Mouse (Mus musculus) kidney, postnatal 0 days (tissue): ENCODE results near the gene Enpp1. TPM values are rescaled to one million over a fixed set of nuclear protein-coding genes. Genes with fewer than 3 reads are reported as not detected.

Experiments
- ATAC-seq: fragments of 200-750 bp; cut with Nextera tagmentation; replicated peaks from 2 replicates; pipeline ENCODE4 v1.8.0; 2017; ENCODE audit warnings: low read depth, moderate number of reproducible peaks, moderate TSS enrichment, moderate library complexity; ENCODE audit not compliant: low FRiP score
- DNase-seq: peaks from one replicate; pipeline ENCODE4 v3.0.0-alpha.2; 2016; ENCODE audit warnings: low spot score
- H3K27ac ChIP-seq: fragments of 300-500 bp; sonication (generic); 2 replicates; pipeline ENCODE4 v1.5.1; 2014; ENCODE audit warnings: mild to moderate bottlenecking
- H3K27me3 ChIP-seq: fragments of 300-500 bp; sonication (generic); 2 replicates; pipeline ENCODE4 v1.6.1; 2014; ENCODE audit warnings: low read length, mixed read lengths; ENCODE audit not compliant: insufficient read depth
- H3K36me3 ChIP-seq: fragments of 300-500 bp; sonication (generic); 2 replicates; pipeline ENCODE4 v1.6.1; 2014; ENCODE audit warnings: low read length, mixed read lengths; ENCODE audit not compliant: insufficient read depth
- H3K4me1 ChIP-seq: fragments of 300-500 bp; sonication (generic); replicated peaks from 2 replicates; pipeline ENCODE4 v1.6.1; 2014; ENCODE audit warnings: antibody characterized with exemption, low read length, mixed read lengths; ENCODE audit not compliant: insufficient read depth
- H3K4me2 ChIP-seq: fragments of 300-500 bp; sonication (generic); 2 replicates; pipeline ENCODE4 v1.6.1; 2014; ENCODE audit warnings: mild to moderate bottlenecking, low read length, moderate library complexity, mixed read lengths
- H3K4me3 ChIP-seq: fragments of 300-500 bp; sonication (generic); replicated peaks from 2 replicates; pipeline ENCODE4 v1.5.1; 2014; ENCODE audit warnings: low read depth, low read length
- H3K9ac ChIP-seq: fragments of 300-500 bp; sonication (generic); 2 replicates; pipeline ENCODE4 v1.6.1; 2014; ENCODE audit warnings: low read depth, low read length
- H3K9me3 ChIP-seq: fragments of 300-500 bp; sonication (generic); replicated peaks from 2 replicates; pipeline ENCODE4 v1.6.1; 2016; ENCODE audit warnings: low read length, inconsistent platforms, mixed read lengths
- CTCF ChIP-seq: IDR thresholded peaks from 2 replicates; pipeline ENCODE4 v1.5.1; 2016; ENCODE audit warnings: antibody characterized with exemption, low read depth, mild to moderate bottlenecking, moderate library complexity
- WGBS: fragments of 180-500 bp; shearing (Covaris S2); extraction: QIAGEN DNeasy Blood & Tissue Kit; methylation state at CpG from one replicate; pipeline ENCODE4 v1.1.7; 2014; 5-methylcytosine and 5-hydroxymethylcytosine counted together
- polyA plus RNA-seq: library from polyadenylated mRNA; unstranded; fragments of >200 nt; fragmentation: Nextera tagmentation; extraction: Ambion mirVana; gene quantifications from 2 replicates; pipeline ENCODE4 v1.2.1, GENCODE M21; 2015

The Enpp1 gene
- polyA plus RNA-seq, 1 experiment from 2014 or later: 7.7 TPM

DNA sequence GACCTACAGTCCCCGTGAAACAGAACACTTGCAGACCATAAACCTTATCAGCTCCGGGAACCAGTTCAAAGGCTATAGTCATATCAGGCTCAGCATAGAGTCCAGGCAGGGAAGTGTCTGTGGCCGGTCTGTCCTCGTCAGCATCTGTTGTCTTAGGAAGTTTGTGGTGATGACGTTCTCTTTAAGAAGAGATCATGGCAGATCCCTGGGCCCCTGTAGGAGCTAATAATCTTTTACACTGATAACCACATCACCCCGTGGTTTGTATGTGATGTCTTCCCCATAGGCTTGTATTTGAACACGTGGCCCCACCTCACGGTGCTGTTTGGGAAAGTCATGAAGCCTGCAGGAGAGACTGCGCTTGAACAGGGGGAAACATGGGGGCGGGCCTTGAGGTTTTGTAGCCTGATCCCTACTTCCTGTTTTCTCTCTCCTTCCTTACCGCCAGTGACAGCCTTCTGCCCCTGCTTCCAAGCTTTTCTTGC lies 76.6 kb downstream of the Enpp1 start:
- no peaks in the 10 kb centered on the region for H3K9me3 ChIP-seq
- H3K9ac ChIP-seq: no peak overlapping the region
- no peak overlapping the region for H3K4me2 ChIP-seq
- WGBS: 66% methylated on average over 11 of the region's 11 CpGs
- ATAC-seq (no peak), DNase-seq (peak; percentile 35)
- 0 out of 2 replicates have a peak overlapping the region, but pooled peaks have one; percentile 38 for H3K27ac ChIP-seq
- TF ChIP-seq CTCF: no peak
- no peaks in the 10 kb centered on the region for H3K36me3 ChIP-seq
- no peak overlapping the region for H3K4me3 ChIP-seq
- no peaks in the 10 kb centered on the region for H3K27me3 ChIP-seq
- H3K4me1 ChIP-seq: peaks cover 17% of the 10 kb centered on the region

DNA sequence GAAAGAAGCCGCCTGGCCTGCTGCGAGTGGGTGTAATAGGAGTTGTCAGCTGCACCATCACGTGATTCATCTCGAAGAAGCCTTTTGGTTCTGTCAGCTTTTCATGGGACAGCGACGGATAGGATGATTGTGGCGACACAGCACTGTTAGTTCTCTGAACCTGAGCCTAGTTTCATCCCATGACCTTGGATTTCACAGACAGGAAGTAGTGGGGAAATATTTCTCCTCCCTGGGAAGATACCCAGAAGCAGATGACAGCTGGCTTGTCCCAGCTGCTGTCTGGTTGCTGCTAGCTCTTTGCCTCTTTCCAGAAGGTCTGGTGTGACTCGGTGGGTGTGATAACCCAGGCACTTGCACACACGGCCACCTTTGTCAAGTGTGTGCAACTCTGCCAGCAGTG lies 77.7 kb downstream of the Enpp1 start:
- WGBS: 52% methylated on average over 9 of the region's 9 CpGs
- H3K4me2 ChIP-seq: no peak overlapping the region
- H3K27me3 ChIP-seq: no peaks in the 10 kb centered on the region
- no peaks in the 10 kb centered on the region for H3K36me3 ChIP-seq
- H3K4me1 ChIP-seq: peaks cover 14% of the 10 kb centered on the region
- peak; percentile 70 for DNase-seq
- H3K9me3 ChIP-seq: no peaks in the 10 kb centered on the region
- peak overlapping the region; percentile 58; the same call in 1 of the 2 replicates for H3K27ac ChIP-seq
- no peak for TF ChIP-seq CTCF
- H3K9ac ChIP-seq: no peak overlapping the region
- no peak overlapping the region for H3K4me3 ChIP-seq
- no peak for ATAC-seq

GRCm38 (mm10) chr10:24631122-24631521 lies 80.8 kb downstream of the Enpp1 start:
- ATAC-seq (no peak), DNase-seq (no peak)
- H3K9ac ChIP-seq: no peak overlapping the region
- no peaks in the 10 kb centered on the region for H3K27me3 ChIP-seq
- no peaks in the 10 kb centered on the region for H3K36me3 ChIP-seq
- 94% methylated on average over 5 of the region's 5 CpGs for WGBS
- no peaks in the 10 kb centered on the region for H3K9me3 ChIP-seq
- no peak overlapping the region for H3K4me3 ChIP-seq
- H3K4me1 ChIP-seq: 0 out of 2 replicates have a peak, but pooled peaks cover 4% of the 10 kb centered on the region
- no peak for TF ChIP-seq CTCF
- no peak overlapping the region for H3K4me2 ChIP-seq
- H3K27ac ChIP-seq: no peak overlapping the region

GRCm38 (mm10) chr10:24630469-24631081 lies 81.4 kb downstream of the Enpp1 start:
- H3K4me2 ChIP-seq: peak overlapping the region; percentile 36; the same call in 1 of the 2 replicates
- TF ChIP-seq CTCF: peak; percentile 99
- 28% methylated on average over 18 of the region's 18 CpGs for WGBS

DNA sequence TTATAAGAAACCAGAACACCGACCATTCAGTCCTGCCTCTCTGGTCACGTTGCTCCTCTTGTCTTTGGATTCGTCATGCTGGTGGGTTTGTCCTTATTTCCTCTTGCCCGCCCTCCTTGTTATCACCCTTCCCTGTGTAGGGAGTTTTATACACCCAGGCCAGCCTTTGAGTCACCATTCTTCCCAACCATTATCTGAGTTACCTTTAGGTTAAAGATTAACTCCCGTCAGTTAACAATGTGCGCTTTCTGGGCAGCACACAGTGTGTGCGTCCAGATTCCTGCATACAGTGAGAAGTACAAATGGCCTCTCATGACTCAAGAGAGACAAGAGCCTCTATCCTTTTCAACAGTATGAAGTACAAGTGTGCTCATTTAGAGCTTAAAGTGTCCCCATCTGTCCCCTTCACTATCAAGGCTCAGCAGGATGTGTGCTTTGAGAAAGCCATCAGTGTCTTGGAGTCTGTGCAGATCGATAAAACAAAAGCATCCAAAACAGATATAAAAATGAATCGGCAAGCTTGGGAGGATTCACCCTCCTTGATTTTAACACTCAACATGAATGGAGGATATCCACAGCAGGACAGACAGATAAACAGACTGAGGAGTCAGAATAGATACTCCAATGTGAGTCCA lies 82.8 kb downstream of the Enpp1 start:
- no peaks in the 10 kb centered on the region for H3K9me3 ChIP-seq
- H3K36me3 ChIP-seq: no peaks in the 10 kb centered on the region
- H3K27me3 ChIP-seq: no peaks in the 10 kb centered on the region
- no peak for TF ChIP-seq CTCF
- DNase-seq (no peak), ATAC-seq (no peak)
- H3K4me1 ChIP-seq: no peaks in the 10 kb centered on the region
- 62% methylated on average over 9 of the region's 9 CpGs for WGBS
- no peak overlapping the region for H3K4me3 ChIP-seq
- H3K9ac ChIP-seq: no peak overlapping the region
- no peak overlapping the region for H3K27ac ChIP-seq
- no peak overlapping the region for H3K4me2 ChIP-seq

More at GRCm38 (mm10) chr10:24630469-24631081, 81.4 kb downstream of the Enpp1 start:
- Histone ChIP-seq H3K4me1 (0 out of 2 replicates have a peak, but pooled peaks cover 4% of the 10 kb centered on the region), H3K36me3 (no peaks in the 10 kb centered on the region), H3K27ac (no peak overlapping the region), H3K27me3 (no peaks in the 10 kb centered on the region), H3K9ac (no peak overlapping the region), H3K4me3 (no peak overlapping the region), H3K9me3 (no peaks in the 10 kb centered on the region)
- DNase-seq: peak; percentile 84
- ATAC-seq: no peak

DNA sequence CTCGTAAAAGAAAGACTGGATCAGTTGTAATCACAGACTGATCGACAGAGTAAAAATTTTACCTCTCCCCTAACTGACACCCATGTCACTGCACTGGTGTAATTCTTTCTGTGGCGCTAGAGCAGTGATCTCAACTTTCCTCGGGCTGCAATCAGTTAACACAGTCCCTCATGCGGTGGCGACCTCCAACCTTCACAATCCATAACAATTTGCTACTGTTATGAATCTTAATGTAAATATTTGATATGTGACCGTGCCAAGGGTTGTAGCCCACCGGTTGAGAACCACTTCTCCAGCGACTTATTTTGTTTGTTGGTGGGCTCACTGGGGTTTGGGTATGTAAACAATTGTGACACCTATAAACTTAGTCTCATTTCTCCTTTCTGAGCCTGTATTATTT lies 83.5 kb downstream of the Enpp1 start:
- no peak for TF ChIP-seq CTCF
- WGBS: 72% methylated on average over 9 of the region's 9 CpGs
- Histone ChIP-seq H3K27me3 (no peaks in the 10 kb centered on the region), H3K4me2 (no peak overlapping the region), H3K9me3 (no peaks in the 10 kb centered on the region), H3K27ac (no peak overlapping the region), H3K4me3 (no peak overlapping the region), H3K9ac (no peak overlapping the region), H3K36me3 (no peaks in the 10 kb centered on the region), H3K4me1 (no peaks in the 10 kb centered on the region)
- ATAC-seq (no peak), DNase-seq (no peak)
